In the genomic region with DNA sequence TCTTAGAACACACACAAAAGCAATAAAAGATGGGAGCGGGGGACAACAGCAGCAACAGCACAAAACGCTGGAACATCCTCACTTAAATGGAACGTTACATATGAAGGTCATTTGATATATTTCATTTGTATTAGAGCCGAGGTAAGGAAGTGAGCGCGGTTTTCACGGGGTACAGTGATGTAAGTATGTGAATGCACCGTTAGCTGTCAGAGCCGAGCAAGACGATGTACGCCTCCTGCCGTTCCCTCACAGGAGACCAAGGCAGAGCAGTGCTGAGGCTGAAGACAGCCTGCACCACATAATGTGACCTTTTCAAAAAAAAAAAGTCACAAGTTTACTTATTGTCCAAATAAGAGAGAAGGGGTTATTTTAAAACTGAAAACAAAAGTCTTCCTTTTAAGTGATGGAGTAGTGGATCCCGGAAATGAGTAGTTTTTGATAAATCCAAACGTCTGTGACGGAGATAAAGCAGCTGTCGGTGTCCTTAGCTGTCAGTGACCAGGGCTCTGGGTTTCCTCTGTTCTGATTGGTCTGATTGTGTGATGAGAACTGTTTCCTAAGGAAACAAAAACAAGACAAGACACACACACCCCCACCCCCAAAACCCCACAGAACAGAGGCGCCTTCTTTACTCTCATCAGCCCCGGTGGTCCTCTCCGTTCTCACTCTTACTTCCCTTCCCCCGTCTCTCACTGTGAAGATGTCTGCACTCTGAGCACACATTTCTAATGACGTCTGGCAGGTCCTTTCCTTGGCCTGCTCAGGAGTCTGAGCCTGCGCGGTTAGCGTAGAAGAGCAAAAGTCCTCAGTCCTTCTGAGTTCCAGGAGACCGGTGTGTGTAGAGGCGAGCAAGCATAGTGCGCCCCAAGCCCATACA, we compare ENCODE assay signal across 17 mouse cellular contexts. TPM values are rescaled to one million over a fixed set of nuclear protein-coding genes. Genes with fewer than 3 reads are reported as not detected.
DNase-seq lines count a peak whose midpoint lies in the region; ATAC-seq and TF ChIP-seq lines count a peak whose summit lies in the region.
"Had no signal": no experiment of that assay in that cellular context is flagged by ENCODE, and none has a peak within 500 bp of the region (broad histone marks: within the 10 kb centered on the region; RNA-seq: fewer than 3 reads in every experiment).

No protein-coding gene starts in this region.

- H3K36me3 ChIP-seq in heart, embryonic 11.5 days (ENCODE audit: control insufficient read depth, insufficient read depth, low read length), result no peaks in the 10 kb centered on the region
- H3K36me3 ChIP-seq in kidney, embryonic 15.5 days, result peaks cover 41% of the 10 kb centered on the region
- peaks cover 3% of the 10 kb centered on the region; the same call in 1 of the 2 replicates for H3K36me3 ChIP-seq in lung, embryonic 16.5 days (ENCODE audit: control insufficient read depth, insufficient read depth, low read length)
- H3K36me3 ChIP-seq in stomach, postnatal 0 days (ENCODE audit: control insufficient read depth, insufficient read depth, low read length), result no peaks in the 10 kb centered on the region; the same call in 1 of the 2 replicates

- 47% methylated on average over 27 of the region's 27 CpGs for WGBS in heart, embryonic 11.5 days (ENCODE audit: insufficient replicate concordance)
- 76% methylated on average over 27 of the region's 27 CpGs for WGBS in kidney, embryonic 15.5 days
- WGBS in lung, embryonic 16.5 days, result 48% methylated on average over 27 of the region's 27 CpGs
- WGBS in stomach, postnatal 0 days, result 57% methylated on average over 27 of the region's 27 CpGs

- no peaks in the 10 kb centered on the region for H3K9me3 ChIP-seq in heart, embryonic 11.5 days (replicated peaks; ENCODE audit: control insufficient read depth, low read length)
- H3K9me3 ChIP-seq in kidney, embryonic 15.5 days (replicated peaks), result no peaks in the 10 kb centered on the region
- H3K9me3 ChIP-seq in lung, embryonic 16.5 days (ENCODE audit: control insufficient read depth, low read length), result no peaks in the 10 kb centered on the region
- H3K9me3 ChIP-seq in stomach, postnatal 0 days (ENCODE audit: control insufficient read depth, low read length), result no peaks in the 10 kb centered on the region
- H3K9me3 ChIP-seq: hindbrain, embryonic 15.5 days; limb, embryonic 12.5 days had no signal

- ATAC-seq in heart, embryonic 11.5 days (replicated peaks; ENCODE audit: insufficient number of reproducible peaks, low FRiP score, low TSS enrichment), result 0 out of 2 replicates have a peak, but pooled peaks have one; percentile 40
- 0 out of 2 replicates have a peak, but pooled peaks have one; percentile 19 for ATAC-seq in kidney, embryonic 15.5 days (replicated peaks; ENCODE audit: low FRiP score)
- ATAC-seq in lung, embryonic 16.5 days (ENCODE audit: low read depth), result peak; percentile 83
- peak; percentile 13; the same call in 1 of the 2 replicates for ATAC-seq in stomach, postnatal 0 days (ENCODE audit: low FRiP score, low TSS enrichment)
- ATAC-seq: forebrain, embryonic 14.5 days; midbrain, embryonic 16.5 days had no signal

- H3K27me3 ChIP-seq in heart, embryonic 11.5 days (ENCODE audit: control insufficient read depth, insufficient read depth, low read length), result no peaks in the 10 kb centered on the region
- H3K27me3 ChIP-seq in kidney, embryonic 15.5 days, result no peaks in the 10 kb centered on the region
- no peaks in the 10 kb centered on the region for H3K27me3 ChIP-seq in lung, embryonic 16.5 days (ENCODE audit: control insufficient read depth, insufficient read depth, low read depth, low read length)
- H3K27me3 ChIP-seq in stomach, postnatal 0 days (ENCODE audit: control insufficient read depth, insufficient read depth, low read length), result no peaks in the 10 kb centered on the region
- H3K27me3 ChIP-seq: hindbrain, embryonic 15.5 days; limb, embryonic 12.5 days had no signal

- TF ChIP-seq EP300 in stomach, postnatal 0 days (optimal IDR thresholded peaks at IDR 0.05), result no peak

- H3K4me3 ChIP-seq in heart, embryonic 11.5 days (ENCODE audit: low read depth, low read length), result 0 out of 2 replicates have a peak overlapping the region, but pooled peaks have one; percentile 11
- no peak overlapping the region for H3K4me3 ChIP-seq in kidney, embryonic 15.5 days (replicated peaks)
- peak overlapping the region; percentile 24 for H3K4me3 ChIP-seq in lung, embryonic 16.5 days (ENCODE audit: low read length)
- peak overlapping the region; percentile 4; the same call in 1 of the 2 replicates for H3K4me3 ChIP-seq in stomach, postnatal 0 days (ENCODE audit: low read depth, low read length)
- H3K4me3 ChIP-seq: hindbrain, embryonic 15.5 days; limb, embryonic 12.5 days had no signal

- peaks cover 18% of the 10 kb centered on the region for H3K4me1 ChIP-seq in heart, embryonic 11.5 days (ENCODE audit: control insufficient read depth, insufficient read depth, low read length)
- H3K4me1 ChIP-seq in kidney, embryonic 15.5 days, result 0 out of 2 replicates have a peak, but pooled peaks cover 7% of the 10 kb centered on the region
- peaks cover 13% of the 10 kb centered on the region for H3K4me1 ChIP-seq in lung, embryonic 16.5 days (replicated peaks; ENCODE audit: control insufficient read depth, insufficient read depth, low read length)
- no peaks in the 10 kb centered on the region for H3K4me1 ChIP-seq in stomach, postnatal 0 days (replicated peaks; ENCODE audit: control insufficient read depth, insufficient read depth)

- peak overlapping the region; percentile 35; the same call in 1 of the 2 replicates for H3K4me2 ChIP-seq in heart, embryonic 11.5 days
- 0 out of 2 replicates have a peak overlapping the region, but pooled peaks have one; percentile 3 for H3K4me2 ChIP-seq in kidney, embryonic 15.5 days
- H3K4me2 ChIP-seq in lung, embryonic 16.5 days (ENCODE audit: low read depth, low read length), result peak overlapping the region; percentile 37
- peak overlapping the region; percentile 32 for H3K4me2 ChIP-seq in stomach, postnatal 0 days (replicated peaks; ENCODE audit: low read depth)
- H3K4me2 ChIP-seq: hindbrain, embryonic 15.5 days; limb, embryonic 12.5 days had no signal

- no peak for DNase-seq in heart, postnatal 10 days
- no peak for DNase-seq in kidney, adult 8-10 months
- DNase-seq in lung, postnatal 36 days, result no peak
- no peak for DNase-seq in stomach, postnatal 0 days (ENCODE audit: low spot score)
- DNase-seq in embryo, embryonic 10.5 days (ENCODE audit: low spot score), result no peak
- DNase-seq: adrenal gland, adult 2 months; cerebellum, postnatal 14 days; gastrocnemius, postnatal 25 days; thymus, adult 2 months had no signal

- H3K27ac ChIP-seq in heart, embryonic 11.5 days (ENCODE audit: low read depth, low read length), result no peak overlapping the region
- H3K27ac ChIP-seq in kidney, embryonic 15.5 days, result no peak overlapping the region
- H3K27ac ChIP-seq in lung, embryonic 16.5 days (ENCODE audit: low read length), result peak overlapping the region; percentile 29; the same call in 1 of the 2 replicates
- no peak overlapping the region for H3K27ac ChIP-seq in stomach, postnatal 0 days (replicated peaks)
- H3K27ac ChIP-seq: hindbrain, embryonic 15.5 days; limb, embryonic 12.5 days; liver, embryonic 14.5 days had no signal

- intact Hi-C loops in heart, postnatal 10 days (cut with DNase I), result no loop called here

- H3K9ac ChIP-seq in heart, embryonic 11.5 days (ENCODE audit: low read depth, low read length), result no peak overlapping the region
- H3K9ac ChIP-seq in kidney, embryonic 15.5 days, result no peak overlapping the region
- H3K9ac ChIP-seq in lung, embryonic 16.5 days (ENCODE audit: low read length), result no peak overlapping the region
- H3K9ac ChIP-seq in stomach, postnatal 0 days (ENCODE audit: low read length), result no peak overlapping the region
- H3K9ac ChIP-seq: hindbrain, embryonic 15.5 days; limb, embryonic 12.5 days; liver, embryonic 14.5 days had no signal

- peak; percentile 53 for TF ChIP-seq CTCF in stomach, postnatal 0 days (IDR thresholded peaks at IDR 0.05; ENCODE audit: low read depth)

RNA-seq across cellular contexts. Expression of a gene that starts 24.9 kb away (rescaled TPM):
- polyA plus RNA-seq in heart, embryonic 11.5 days (2014; fragmentation: Nextera tagmentation; extraction: Ambion mirVana), result 24.5 and 28.1 TPM in 2 replicates
- 10 to 100 TPM; 41.4 to 48.1 TPM for total RNA-seq in heart, postnatal 10 days (2021)
- polyA plus RNA-seq in kidney, embryonic 15.5 days (2015; fragmentation: Nextera tagmentation; extraction: Ambion mirVana), result 32.0 and 37.6 TPM in 2 replicates
- 35.3 and 35.7 TPM in 2 replicates for polyA plus RNA-seq in lung, embryonic 16.5 days (2015; fragmentation: Nextera tagmentation; extraction: Ambion mirVana)
- polyA plus RNA-seq in stomach, postnatal 0 days (2015; fragmentation: Nextera tagmentation; extraction: Ambion mirVana), result 56.4 and 62.1 TPM in 2 replicates

RNA-seq across cellular contexts. Expression of a gene that starts 50.8 kb away (rescaled TPM):
- polyA plus RNA-seq in heart, embryonic 11.5 days (2014; fragmentation: Nextera tagmentation; extraction: Ambion mirVana), result 90.6 and 97.1 TPM in 2 replicates
- total RNA-seq in heart, postnatal 10 days (2021), result 10 to 100 TPM; 16.1 to 18.9 TPM
- polyA plus RNA-seq in kidney, embryonic 15.5 days (2015; fragmentation: Nextera tagmentation; extraction: Ambion mirVana), result 52.0 and 56.8 TPM in 2 replicates
- 35.7 and 43.7 TPM in 2 replicates for polyA plus RNA-seq in lung, embryonic 16.5 days (2015; fragmentation: Nextera tagmentation; extraction: Ambion mirVana)
- polyA plus RNA-seq in stomach, postnatal 0 days (2015; fragmentation: Nextera tagmentation; extraction: Ambion mirVana), result 50.4 and 53.5 TPM in 2 replicates

Comparison
In these comparisons a context has a peak if more than half of its experiments do, and no peak if none do; other contexts are left out.
1. ATAC-seq: peak in every context shown above with its lines; median percentile 83 in lung, embryonic 16.5 days; 40 in heart, embryonic 11.5 days; 19 in kidney, embryonic 15.5 days; 13 in stomach, postnatal 0 days.